Mouse (Mus musculus): ENCODE measurements at regions not wholly inside any gene's neighbourhood (a gene's known extent, or its start where the extent isn't known, plus 50 kb on each side); places are given as distances from the start of the nearest gene placed in this dataset.

GRCm38 (mm10) chr17:89982904-89983303 is 72.7 kb upstream of the Gm10184 start:
- Histone ChIP-seq H3K9me3 (replicated peaks) (no peaks in the 10 kb centered on the region), H3K4me2 (no peak overlapping the region), H3K36me3 (ENCODE audit: poor library complexity, severe bottlenecking) (no peaks in the 10 kb centered on the region), H3K27me3 (no peaks in the 10 kb centered on the region), H3K27ac (no peak overlapping the region), H3K4me1 (0 out of 2 replicates have a peak, but pooled peaks cover 8% of the 10 kb centered on the region), H3K4me3 (no peak overlapping the region), H3K9ac (no peak overlapping the region)
- WGBS = 55% methylated on average over 3 of the region's 3 CpGs
- ATAC-seq = no peak

- Histone ChIP-seq H3K36me3 (ENCODE audit: poor library complexity, severe bottlenecking) (no peaks in the 10 kb centered on the region), H3K4me2 (no peak overlapping the region), H3K4me3 (no peak overlapping the region), H3K27me3 (no peaks in the 10 kb centered on the region), H3K9ac (no peak overlapping the region), H3K4me1 (0 out of 2 replicates have a peak, but pooled peaks cover 8% of the 10 kb centered on the region), H3K27ac (no peak overlapping the region), H3K9me3 (replicated peaks) (no peaks in the 10 kb centered on the region)
- ATAC-seq = peak; percentile 76; the same call in 1 of the 2 replicates
- 13% methylated on average over 5 of the region's 5 CpGs for WGBS
Measured at GRCm38 (mm10) chr17:89979055-89979853, 69.0 kb upstream of the Gm10184 start.

- 100% methylated on average over 1 of the region's 1 CpGs for WGBS
- Histone ChIP-seq H3K27ac (no peak overlapping the region), H3K36me3 (ENCODE audit: poor library complexity, severe bottlenecking) (no peaks in the 10 kb centered on the region), H3K4me1 (no peaks in the 10 kb centered on the region), H3K4me2 (no peak overlapping the region), H3K9me3 (replicated peaks) (no peaks in the 10 kb centered on the region), H3K4me3 (no peak overlapping the region), H3K9ac (no peak overlapping the region), H3K27me3 (no peaks in the 10 kb centered on the region)
- ATAC-seq = no peak
Measured at GRCm38 (mm10) chr17:89963000-89963399, 52.8 kb upstream of the Gm10184 start.

- 100% methylated on average over 1 of the region's 1 CpGs for WGBS
- Histone ChIP-seq H3K27me3 (no peaks in the 10 kb centered on the region), H3K27ac (no peak overlapping the region), H3K9ac (no peak overlapping the region), H3K4me2 (no peak overlapping the region), H3K36me3 (ENCODE audit: poor library complexity, severe bottlenecking) (no peaks in the 10 kb centered on the region), H3K4me3 (no peak overlapping the region), H3K9me3 (replicated peaks) (no peaks in the 10 kb centered on the region), H3K4me1 (no peaks in the 10 kb centered on the region)
- no peak for ATAC-seq
Measured at GRCm38 (mm10) chr17:89961431-89961830, 51.2 kb upstream of the Gm10184 start.

GRCm38 (mm10) chr17:89960368-89960767 is 50.1 kb upstream of the Gm10184 start:
- ATAC-seq = no peak
- Histone ChIP-seq H3K27ac (no peak overlapping the region), H3K4me2 (no peak overlapping the region), H3K27me3 (no peaks in the 10 kb centered on the region), H3K4me3 (no peak overlapping the region), H3K9me3 (replicated peaks) (no peaks in the 10 kb centered on the region), H3K9ac (no peak overlapping the region), H3K4me1 (no peaks in the 10 kb centered on the region), H3K36me3 (ENCODE audit: poor library complexity, severe bottlenecking) (no peaks in the 10 kb centered on the region)
- 85% methylated on average over 1 of the region's 1 CpGs for WGBS

Data from forebrain, embryonic 13.5 days (tissue).